Mouse (Mus musculus): Measurements from ENCODE around the gene Vmn1r80.
"Not testable (repeated sequence)": the region's sequence is repeated elsewhere in the genome, so short reads cannot be mapped to it uniquely, and the experiment has no call there.

Gene Vmn1r80

GRCm38 (mm10) chr7:12188986-12189385 is at the start of gene Vmn1r80:
TSS of gene Vmn1r80 (plus strand) at chr7:12189286.
- no peak for DNase-seq (ENCODE audit: low spot score)

GRCm38 (mm10) chr7:12149957-12150356 is 39.1 kb upstream of the Vmn1r80 start, which contains the start of gene Vmn1r78:
TSS of gene Vmn1r78 (plus strand) at chr7:12150257.
- DNase-seq (ENCODE audit: low spot score): no peak

- not testable (repeated sequence) for DNase-seq (ENCODE audit: low spot score)
Observed at GRCm38 (mm10) chr7:12156463-12156862, 32.6 kb upstream of the Vmn1r80 start.

GRCm38 (mm10) chr7:12170979-12171378 is 18.1 kb upstream of the Vmn1r80 start, which contains the start of gene Vmn1r79:
TSS of gene Vmn1r79 (plus strand) at chr7:12171279.
- not testable (repeated sequence) for DNase-seq (ENCODE audit: low spot score)

GRCm38 (mm10) chr7:12172926-12173325 is 16.2 kb upstream of the Vmn1r80 start:
- not testable (repeated sequence) for DNase-seq (ENCODE audit: low spot score)

GRCm38 (mm10) chr7:12204141-12204540 is 15.1 kb downstream of the Vmn1r80 start:
- DNase-seq (ENCODE audit: low spot score): no peak
